Mouse (Mus musculus): ENCODE data around the gene Gabbr2.

The Gabbr2 gene

GRCm38 (mm10) chr4:46821709-46822108 is 170.0 kb downstream of the Gabbr2 start:
- DNase-seq (ENCODE audit: low read depth) = no peak

- no peak for DNase-seq (ENCODE audit: low read depth)
These were observed 176.7 kb downstream of the Gabbr2 start for GRCm38 (mm10) chr4:46814954-46815353.

GRCm38 (mm10) chr4:46814236-46814635 is 177.4 kb downstream of the Gabbr2 start:
- no peak for DNase-seq (ENCODE audit: low read depth)

GRCm38 (mm10) chr4:46811165-46811564 is 180.5 kb downstream of the Gabbr2 start:
- no peak for DNase-seq (ENCODE audit: low read depth)

- DNase-seq (ENCODE audit: low read depth) = no peak
These were observed 184.8 kb downstream of the Gabbr2 start for GRCm38 (mm10) chr4:46806876-46807275.

- no peak for DNase-seq (ENCODE audit: low read depth)
These were observed 185.8 kb downstream of the Gabbr2 start for GRCm38 (mm10) chr4:46805910-46806309.

- no peak for DNase-seq (ENCODE audit: low read depth)
These were observed 189.3 kb downstream of the Gabbr2 start for GRCm38 (mm10) chr4:46802386-46802785.

GRCm38 (mm10) chr4:46799904-46800303 is 191.8 kb downstream of the Gabbr2 start:
- DNase-seq (ENCODE audit: low read depth) = no peak

- no peak for DNase-seq (ENCODE audit: low read depth)
These were observed 196.0 kb downstream of the Gabbr2 start for GRCm38 (mm10) chr4:46795707-46796106.

- no peak for DNase-seq (ENCODE audit: low read depth)
These were observed 197.1 kb downstream of the Gabbr2 start for GRCm38 (mm10) chr4:46794583-46794982.

GRCm38 (mm10) chr4:46792280-46793026 is 199.2 kb downstream of the Gabbr2 start:
- no peak for DNase-seq (ENCODE audit: low read depth)

- DNase-seq (ENCODE audit: low read depth) = no peak
These were observed 200.3 kb downstream of the Gabbr2 start for GRCm38 (mm10) chr4:46791268-46791951.

GRCm38 (mm10) chr4:46790609-46791267 is 200.9 kb downstream of the Gabbr2 start:
- no peak for DNase-seq (ENCODE audit: low read depth)

- no peak for DNase-seq (ENCODE audit: low read depth)
These were observed 207.1 kb downstream of the Gabbr2 start for GRCm38 (mm10) chr4:46784430-46785049.

- DNase-seq (ENCODE audit: low read depth) = peak; percentile 10
These were observed 210.6 kb downstream of the Gabbr2 start for GRCm38 (mm10) chr4:46781109-46781508.

GRCm38 (mm10) chr4:46775959-46776358 is 215.7 kb downstream of the Gabbr2 start:
- DNase-seq (ENCODE audit: low read depth) = no peak

GRCm38 (mm10) chr4:46774652-46775051 is 217.0 kb downstream of the Gabbr2 start:
- no peak for DNase-seq (ENCODE audit: low read depth)

- DNase-seq (ENCODE audit: low read depth) = peak; percentile 5
These were observed 218.4 kb downstream of the Gabbr2 start for GRCm38 (mm10) chr4:46773243-46773642.

- DNase-seq (ENCODE audit: low read depth) = no peak
These were observed 219.1 kb downstream of the Gabbr2 start for GRCm38 (mm10) chr4:46772591-46772990.

GRCm38 (mm10) chr4:46771116-46771515 is 220.6 kb downstream of the Gabbr2 start:
- no peak for DNase-seq (ENCODE audit: low read depth)

- DNase-seq (ENCODE audit: low read depth) = no peak
These were observed 221.0 kb downstream of the Gabbr2 start for GRCm38 (mm10) chr4:46770635-46771034.

- no peak for DNase-seq (ENCODE audit: low read depth)
These were observed 221.6 kb downstream of the Gabbr2 start for GRCm38 (mm10) chr4:46770090-46770489.

GRCm38 (mm10) chr4:46766326-46766725 is 225.3 kb downstream of the Gabbr2 start:
- no peak for DNase-seq (ENCODE audit: low read depth)

Measured in c-Kit-positive CD71-positive TER-119-negative erythroid progenitor cells, embryonic 14.5 days (primary cell).